Mouse (Mus musculus): ENCODE results near the gene Spock1. TPM values are rescaled to one million over a fixed set of nuclear protein-coding genes. Genes with fewer than 3 reads are reported as not detected.
"Not testable (repeated sequence)": the region's sequence is repeated elsewhere in the genome, so short reads cannot be mapped to it uniquely, and the experiment has no call there.

Gene Spock1
- total RNA-seq, 1 experiment from 2014 or later = not detected

- no peak for ATAC-seq (replicated peaks; ENCODE audit: insufficient number of reproducible peaks, low FRiP score, low TSS enrichment, poor library complexity, severe bottlenecking)
Measured at GRCm38 (mm10) chr13:57484426-57485168, 423.5 kb downstream of the Spock1 start.

- no peak for ATAC-seq (replicated peaks; ENCODE audit: insufficient number of reproducible peaks, low FRiP score, low TSS enrichment, poor library complexity, severe bottlenecking)
Measured at GRCm38 (mm10) chr13:57476700-57477099, 431.4 kb downstream of the Spock1 start.

- ATAC-seq (replicated peaks; ENCODE audit: insufficient number of reproducible peaks, low FRiP score, low TSS enrichment, poor library complexity, severe bottlenecking) = no peak
Measured at GRCm38 (mm10) chr13:57474068-57474467, 434.1 kb downstream of the Spock1 start.

GRCm38 (mm10) chr13:57470922-57471321 is 437.2 kb downstream of the Spock1 start:
- not testable (repeated sequence) for ATAC-seq (replicated peaks; ENCODE audit: insufficient number of reproducible peaks, low FRiP score, low TSS enrichment, poor library complexity, severe bottlenecking)

GRCm38 (mm10) chr13:57459978-57460377 is 448.2 kb downstream of the Spock1 start:
- ATAC-seq (replicated peaks; ENCODE audit: insufficient number of reproducible peaks, low FRiP score, low TSS enrichment, poor library complexity, severe bottlenecking) = no peak

GRCm38 (mm10) chr13:57450189-57450821 is 457.8 kb downstream of the Spock1 start:
- ATAC-seq (replicated peaks; ENCODE audit: insufficient number of reproducible peaks, low FRiP score, low TSS enrichment, poor library complexity, severe bottlenecking) = no peak

- no peak for ATAC-seq (replicated peaks; ENCODE audit: insufficient number of reproducible peaks, low FRiP score, low TSS enrichment, poor library complexity, severe bottlenecking)
Measured at GRCm38 (mm10) chr13:57448906-57449305, 459.2 kb downstream of the Spock1 start.

- no peak for ATAC-seq (replicated peaks; ENCODE audit: insufficient number of reproducible peaks, low FRiP score, low TSS enrichment, poor library complexity, severe bottlenecking)
Measured at GRCm38 (mm10) chr13:57444977-57445376, 463.2 kb downstream of the Spock1 start.

GRCm38 (mm10) chr13:57440111-57440510 is 468.0 kb downstream of the Spock1 start:
- ATAC-seq (replicated peaks; ENCODE audit: insufficient number of reproducible peaks, low FRiP score, low TSS enrichment, poor library complexity, severe bottlenecking) = no peak

GRCm38 (mm10) chr13:57435726-57436220 is 472.4 kb downstream of the Spock1 start:
- ATAC-seq (replicated peaks; ENCODE audit: insufficient number of reproducible peaks, low FRiP score, low TSS enrichment, poor library complexity, severe bottlenecking) = no peak

- no peak for ATAC-seq (replicated peaks; ENCODE audit: insufficient number of reproducible peaks, low FRiP score, low TSS enrichment, poor library complexity, severe bottlenecking)
Measured at GRCm38 (mm10) chr13:57433848-57434247, 474.3 kb downstream of the Spock1 start.

- ATAC-seq (replicated peaks; ENCODE audit: insufficient number of reproducible peaks, low FRiP score, low TSS enrichment, poor library complexity, severe bottlenecking) = no peak
Measured at GRCm38 (mm10) chr13:57431815-57432214, 476.3 kb downstream of the Spock1 start.

GRCm38 (mm10) chr13:57428840-57429239 is 479.3 kb downstream of the Spock1 start:
- ATAC-seq (replicated peaks; ENCODE audit: insufficient number of reproducible peaks, low FRiP score, low TSS enrichment, poor library complexity, severe bottlenecking) = no peak

GRCm38 (mm10) chr13:57418781-57419180 is 489.4 kb downstream of the Spock1 start:
- no peak for ATAC-seq (replicated peaks; ENCODE audit: insufficient number of reproducible peaks, low FRiP score, low TSS enrichment, poor library complexity, severe bottlenecking)

- ATAC-seq (replicated peaks; ENCODE audit: insufficient number of reproducible peaks, low FRiP score, low TSS enrichment, poor library complexity, severe bottlenecking) = no peak
Measured at GRCm38 (mm10) chr13:57414716-57415115, 493.4 kb downstream of the Spock1 start.

- no peak for ATAC-seq (replicated peaks; ENCODE audit: insufficient number of reproducible peaks, low FRiP score, low TSS enrichment, poor library complexity, severe bottlenecking)
Measured at GRCm38 (mm10) chr13:57407666-57408065, 500.5 kb downstream of the Spock1 start.

GRCm38 (mm10) chr13:57402386-57402785 is 505.7 kb downstream of the Spock1 start:
- no peak for ATAC-seq (replicated peaks; ENCODE audit: insufficient number of reproducible peaks, low FRiP score, low TSS enrichment, poor library complexity, severe bottlenecking)

- ATAC-seq (replicated peaks; ENCODE audit: insufficient number of reproducible peaks, low FRiP score, low TSS enrichment, poor library complexity, severe bottlenecking) = no peak
Measured at GRCm38 (mm10) chr13:57372141-57372700, 535.9 kb downstream of the Spock1 start.

Measured in monocyte, adult 5-6 weeks (primary cell).